12 mouse cellular contexts compared by ENCODE assay signal in the genomic region with DNA sequence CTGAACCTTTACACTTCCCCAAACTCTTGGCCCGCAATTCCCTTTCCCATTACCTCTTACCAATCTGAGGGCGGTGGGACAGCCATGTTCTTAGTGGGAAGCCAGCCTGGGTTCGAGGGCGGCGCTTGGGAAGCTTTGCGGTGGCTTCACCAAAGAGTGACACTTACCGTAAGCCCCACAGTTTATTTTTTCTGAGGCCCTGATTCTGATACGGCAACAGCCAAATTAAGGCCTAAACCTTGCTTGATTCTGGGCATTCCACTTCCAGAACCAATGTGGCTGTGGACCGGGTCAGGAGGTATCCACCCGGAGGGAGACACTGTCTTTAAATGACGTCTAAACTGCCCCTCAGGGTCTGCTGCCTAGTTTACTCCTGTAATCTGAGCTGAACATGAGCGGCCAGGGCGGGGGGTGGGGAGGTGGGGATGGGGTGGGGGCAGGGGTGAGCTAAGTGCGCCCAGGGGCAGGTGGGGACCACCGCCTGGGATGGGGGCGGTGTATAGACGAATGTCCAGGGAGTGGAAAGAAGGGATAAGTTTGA. TPM values are rescaled to one million over a fixed set of nuclear protein-coding genes. Genes with fewer than 3 reads are reported as not detected.
A peak's percentile ranks its signal among the peaks of the same experiment; 100 is the strongest.
DNase-seq lines count a peak whose midpoint lies in the region; ATAC-seq and TF ChIP-seq lines count a peak whose summit lies in the region.
"Had no signal": no experiment of that assay in that cellular context is flagged by ENCODE, and none has a peak within 500 bp of the region (broad histone marks: within the 10 kb centered on the region; RNA-seq: fewer than 3 reads in every experiment).

No protein-coding gene starts in this region.

- DNase-seq in cerebellum, adult 9-11 months, result peak; percentile 67
- DNase-seq in forebrain, embryonic 14.5 days (ENCODE audit: low spot score), result peak; percentile 45
- DNase-seq in midbrain, embryonic 10.5 days (ENCODE audit: low spot score), result peak; percentile 58
- DNase-seq in layer of hippocampus, postnatal 36 days, result no peak
- DNase-seq in frontal cortex, adult 2 months (ENCODE audit: extremely low spot score in 1 of 2, low spot score in 1 of 2), result no peak
- DNase-seq in left cerebral cortex, adult 9 months (ENCODE audit: low spot score in 2 of 2), result no peak
- DNase-seq: heart, postnatal 14 days; layer of hippocampus, adult 9-11 months had no signal

- H3K4me3 ChIP-seq in E14TG2a.4 (replicated peaks; ENCODE audit: low read length), result peak overlapping the region; percentile 91
- H3K4me3 ChIP-seq in forebrain, embryonic 14.5 days (ENCODE audit: low read depth, low read length), result peak overlapping the region; percentile 49
- peak overlapping the region; percentile 82 for H3K4me3 ChIP-seq in midbrain, embryonic 10.5 days
- no peak overlapping the region for H3K4me3 ChIP-seq in kidney, embryonic 14.5 days (ENCODE audit: low read length)

- ATAC-seq in forebrain, embryonic 14.5 days, result no peak
- no peak for ATAC-seq in kidney, embryonic 14.5 days (ENCODE audit: low FRiP score, low TSS enrichment)

- peaks cover 46% of the 10 kb centered on the region for H3K27me3 ChIP-seq in E14TG2a.4 (ENCODE audit: insufficient read depth, low read length)
- H3K27me3 ChIP-seq in forebrain, embryonic 14.5 days (replicated peaks; ENCODE audit: control insufficient read depth, insufficient read depth, low read length), result peaks cover 16% of the 10 kb centered on the region
- peaks cover 100% of the 10 kb centered on the region for H3K27me3 ChIP-seq in midbrain, embryonic 10.5 days (ENCODE audit: low read depth, poor library complexity, severe bottlenecking)
- peaks cover 97% of the 10 kb centered on the region for H3K27me3 ChIP-seq in kidney, embryonic 14.5 days (ENCODE audit: control insufficient read depth, insufficient read depth, low read length)

- H3K27ac ChIP-seq in forebrain, embryonic 14.5 days (ENCODE audit: low read depth, low read length), result peak overlapping the region; percentile 99
- peak overlapping the region; percentile 97 for H3K27ac ChIP-seq in midbrain, embryonic 10.5 days (replicated peaks)
- H3K27ac ChIP-seq in kidney, embryonic 14.5 days (ENCODE audit: low read depth, low read length), result no peak overlapping the region

- WGBS in forebrain, embryonic 14.5 days, result 5% methylated on average over 17 of the region's 17 CpGs
- under 1% methylated on average over 17 of the region's 17 CpGs for WGBS in midbrain, embryonic 10.5 days
- under 1% methylated on average over 17 of the region's 17 CpGs for WGBS in kidney, embryonic 14.5 days

- H3K36me3 ChIP-seq in E14TG2a.4 (ENCODE audit: insufficient read depth, low read length), result peaks cover 16% of the 10 kb centered on the region
- H3K36me3 ChIP-seq in forebrain, embryonic 14.5 days (ENCODE audit: control insufficient read depth, insufficient read depth, low read length), result 0 out of 2 replicates have a peak, but pooled peaks cover under 1% of the 10 kb centered on the region
- peaks cover 13% of the 10 kb centered on the region for H3K36me3 ChIP-seq in midbrain, embryonic 10.5 days
- no peaks in the 10 kb centered on the region for H3K36me3 ChIP-seq in kidney, embryonic 14.5 days (ENCODE audit: control insufficient read depth, insufficient read depth, low read length)

- no peak for TF ChIP-seq CTCF in E14TG2a.4 (conservative IDR thresholded peaks at IDR 0.05; ENCODE audit: low read length)

- no peaks in the 10 kb centered on the region for H3K9me3 ChIP-seq in E14TG2a.4 (ENCODE audit: low read length)
- H3K9me3 ChIP-seq in forebrain, embryonic 14.5 days (replicated peaks; ENCODE audit: control insufficient read depth, low read length), result no peaks in the 10 kb centered on the region
- H3K9me3 ChIP-seq in midbrain, embryonic 10.5 days (replicated peaks), result no peaks in the 10 kb centered on the region
- no peaks in the 10 kb centered on the region for H3K9me3 ChIP-seq in kidney, embryonic 14.5 days (ENCODE audit: control insufficient read depth, low read length)

- peak overlapping the region; percentile 73 for H3K4me2 ChIP-seq in forebrain, embryonic 14.5 days (ENCODE audit: low read length)
- no peak overlapping the region for H3K4me2 ChIP-seq in kidney, embryonic 14.5 days (replicated peaks; ENCODE audit: low read depth, low read length)

- peaks cover 70% of the 10 kb centered on the region for H3K4me1 ChIP-seq in E14TG2a.4 (replicated peaks; ENCODE audit: low read depth, low read length)
- H3K4me1 ChIP-seq in forebrain, embryonic 14.5 days (ENCODE audit: control insufficient read depth, insufficient read depth, low read length), result 0 out of 2 replicates have a peak, but pooled peaks cover 3% of the 10 kb centered on the region
- H3K4me1 ChIP-seq in midbrain, embryonic 10.5 days, result peaks cover 74% of the 10 kb centered on the region
- peaks cover 11% of the 10 kb centered on the region; the same call in 1 of the 2 replicates for H3K4me1 ChIP-seq in kidney, embryonic 14.5 days (ENCODE audit: control insufficient read depth, insufficient read depth, low read length)

- peak overlapping the region; percentile 65 for H3K9ac ChIP-seq in forebrain, embryonic 14.5 days (ENCODE audit: low read length)
- H3K9ac ChIP-seq in kidney, embryonic 14.5 days (ENCODE audit: low read depth, low read length), result no peak overlapping the region

RNA-seq across cellular contexts. Expression of gene Zic2, which starts 2.0 kb away (rescaled TPM):
- polyA plus RNA-seq in forebrain, embryonic 14.5 days (2014; fragmentation: Nextera tagmentation; extraction: Ambion mirVana), result 7.3 and 9.8 TPM in 2 replicates
- polyA plus RNA-seq in midbrain, embryonic 10.5 days (2016; fragmentation: Nextera tagmentation; extraction: Ambion mirVana), result 5.7 and 6.4 TPM in 2 replicates
- polyA plus RNA-seq in kidney, embryonic 14.5 days (2014; fragmentation: Nextera tagmentation; extraction: Ambion mirVana), result not detected in 2 replicates
- total RNA-seq in layer of hippocampus, postnatal 36 days (2021), result 10 to 100 TPM; 17.3 to 19.5 TPM
- polyA plus RNA-seq in frontal cortex, adult 2 months (2012; rRNA removed), result 21.3 and 21.5 TPM in 2 replicates
- polyA plus RNA-seq: lung, embryonic 16.5 days had no signal

RNA-seq across cellular contexts. Expression of gene Zic5, which starts 7.8 kb away (rescaled TPM):
- 9.5 and 10.9 TPM in 2 replicates for polyA plus RNA-seq in forebrain, embryonic 14.5 days (2014; fragmentation: Nextera tagmentation; extraction: Ambion mirVana)
- polyA plus RNA-seq in midbrain, embryonic 10.5 days (2016; fragmentation: Nextera tagmentation; extraction: Ambion mirVana), result 13.6 and 15.3 TPM in 2 replicates
- polyA plus RNA-seq in kidney, embryonic 14.5 days (2014; fragmentation: Nextera tagmentation; extraction: Ambion mirVana), result 0.07 and 0.10 TPM in 2 replicates
- total RNA-seq in layer of hippocampus, postnatal 36 days (2021), result 1 to 10 TPM; 2.3 to 4.6 TPM
- polyA plus RNA-seq in frontal cortex, adult 2 months (2012; rRNA removed), result 2.9 and 3.4 TPM in 2 replicates
- total RNA-seq: adrenal gland, postnatal 36 days; heart, postnatal 14 days had no signal
- polyA plus RNA-seq: lung, embryonic 16.5 days had no signal

RNA-seq across cellular contexts. Expression of gene Gm10837, which starts 17.1 kb away (rescaled TPM):
- polyA plus RNA-seq in forebrain, embryonic 14.5 days (2014; fragmentation: Nextera tagmentation; extraction: Ambion mirVana), result 0.32 and 0.55 TPM in 2 replicates
- 0.07 and 0.25 TPM in 2 replicates for polyA plus RNA-seq in midbrain, embryonic 10.5 days (2016; fragmentation: Nextera tagmentation; extraction: Ambion mirVana)
- not detected in 2 replicates for polyA plus RNA-seq in kidney, embryonic 14.5 days (2014; fragmentation: Nextera tagmentation; extraction: Ambion mirVana)
- total RNA-seq in layer of hippocampus, postnatal 36 days (2021), result not detected
- polyA plus RNA-seq in frontal cortex, adult 2 months (2012; rRNA removed), result not detected in 2 replicates
- total RNA-seq: adrenal gland, postnatal 36 days; heart, postnatal 14 days had no signal
- polyA plus RNA-seq: lung, embryonic 16.5 days had no signal

RNA-seq across cellular contexts. Expression of gene Gm5089, which starts 22.4 kb away (rescaled TPM):
- 0.25 and 0.33 TPM in 2 replicates for polyA plus RNA-seq in forebrain, embryonic 14.5 days (2014; fragmentation: Nextera tagmentation; extraction: Ambion mirVana)
- 0.82 and 1.3 TPM in 2 replicates for polyA plus RNA-seq in midbrain, embryonic 10.5 days (2016; fragmentation: Nextera tagmentation; extraction: Ambion mirVana)
- not detected in 2 replicates for polyA plus RNA-seq in kidney, embryonic 14.5 days (2014; fragmentation: Nextera tagmentation; extraction: Ambion mirVana)
- total RNA-seq in layer of hippocampus, postnatal 36 days (2021), result under 1 TPM; 0.27 to 0.68 TPM
- polyA plus RNA-seq in frontal cortex, adult 2 months (2012; rRNA removed), result 0.06 and 0.10 TPM in 2 replicates
- total RNA-seq: adrenal gland, postnatal 36 days; heart, postnatal 14 days had no signal
- polyA plus RNA-seq: lung, embryonic 16.5 days had no signal

Comparison
In these comparisons a context has a peak if more than half of its experiments do, and no peak if none do; other contexts are left out.
1. DNase-seq: peak in cerebellum, adult 9-11 months (single experiment), forebrain, embryonic 14.5 days (single experiment) and midbrain, embryonic 10.5 days (single experiment); none in layer of hippocampus, postnatal 36 days (0 of 2), frontal cortex, adult 2 months (0 of 2) and left cerebral cortex, adult 9 months (0 of 2).